Mouse (Mus musculus) CH12.LX (cell line): ENCODE measurements around the gene Shank3. TPM values are rescaled to one million over a fixed set of nuclear protein-coding genes. Genes with fewer than 3 reads are reported as not detected.

Source experiments
- DNase-seq: peaks from one replicate; pipeline ENCODE4 v3.0.0-alpha.2; 2013; ENCODE audit errors: extremely low read depth
- H3K27ac ChIP-seq: 2 replicates; pipeline ENCODE4 v1.5.1; 2012; ENCODE audit warnings: low read depth, mild to moderate bottlenecking, control low read depth, moderate library complexity; ENCODE audit not compliant: insufficient read depth
- H3K27me3 ChIP-seq: replicated peaks from 2 replicates; pipeline ENCODE3; 2012; ENCODE audit warnings: inconsistent platforms
- H3K36me3 ChIP-seq, 2 experiments: replicated peaks in 1 of 2; 2 replicates each; pipeline versions ENCODE3 to v1.6.1; 2012; ENCODE audit warnings: inconsistent platforms in 1 of 2, low read length in 1 of 2, mild to moderate bottlenecking in 1 of 2, mixed read lengths in 1 of 2, moderate library complexity in 1 of 2; ENCODE audit not compliant: control insufficient read depth in 1 of 2, insufficient read depth in 1 of 2
- H3K4me1 ChIP-seq, 2 experiments: 2 replicates each; pipeline ENCODE4 v1.6.1; 2012; ENCODE audit warnings: inconsistent platforms in 1 of 2, moderate library complexity in 1 of 2; ENCODE audit not compliant: insufficient read depth in 2 of 2, control insufficient read depth in 1 of 2
- H3K4me2 ChIP-seq: 2 replicates; pipeline ENCODE4 v1.6.1; 2012; ENCODE audit warnings: low read depth, mild to moderate bottlenecking, control low read depth; ENCODE audit not compliant: poor library complexity, insufficient read depth, severe bottlenecking
- H3K4me3 ChIP-seq, 3 experiments: fragments of 150-350 bp in 1 of 3; sonication (generic) in 1 of 3; replicated peaks in 1 of 3; 2 replicates each; pipeline versions ENCODE3 to v1.5.1; 2011 to 2012; ENCODE audit warnings: low read depth in 2 of 3, low read length in 2 of 3, mild to moderate bottlenecking in 2 of 3, moderate library complexity in 2 of 3, control low read depth in 1 of 3, improper control_type of control experiment in 1 of 3, inconsistent platforms in 1 of 3, mixed read lengths in 1 of 3; ENCODE audit not compliant: poor library complexity in 1 of 3
- H3K79me2 ChIP-seq: replicated peaks from 2 replicates; pipeline ENCODE4 v1.6.1; 2012; ENCODE audit warnings: mild to moderate bottlenecking, moderate library complexity; ENCODE audit not compliant: control insufficient read depth, poor library complexity, insufficient read depth, severe bottlenecking; ENCODE audit errors: extremely low read depth
- H3K9ac ChIP-seq: 2 replicates; pipeline ENCODE4 v1.6.1; 2012; ENCODE audit warnings: low read depth, mild to moderate bottlenecking, control low read depth, moderate library complexity; ENCODE audit not compliant: insufficient read depth
- H3K9me3 ChIP-seq: replicated peaks from 2 replicates; pipeline ENCODE3; 2012; ENCODE audit warnings: low read length, inconsistent platforms, mixed read lengths
- CHD2 ChIP-seq: IDR thresholded peaks from 2 replicates; pipeline ENCODE4 v1.6.1; 2011; ENCODE audit warnings: low read length, improper control_type of control experiment
- E2F4 ChIP-seq: IDR thresholded peaks from 2 replicates; pipeline ENCODE4 v1.6.1; 2011; ENCODE audit warnings: low read depth, low read length, improper control_type of control experiment; ENCODE audit not compliant: insufficient replicate concordance
- ELF1 ChIP-seq: IDR thresholded peaks from 2 replicates; pipeline ENCODE4 v1.6.1; 2014; ENCODE audit warnings: low read depth, mild to moderate bottlenecking, inconsistent platforms, low read length, improper control_type of control experiment
- EP300 ChIP-seq: IDR thresholded peaks from 2 replicates; pipeline ENCODE4 v1.6.1; 2011; ENCODE audit warnings: low read length, improper control_type of control experiment
- ETS1 ChIP-seq: conservative IDR thresholded peaks from 2 replicates; pipeline ENCODE4 v1.6.1; 2012; ENCODE audit warnings: low read depth, mild to moderate bottlenecking, inconsistent platforms, low read length, improper control_type of control experiment, moderate library complexity
- GABPA ChIP-seq: IDR thresholded peaks from 2 replicates; pipeline ENCODE4 v1.6.1; 2012; ENCODE audit warnings: low read depth, low read length, improper control_type of control experiment, inconsistent platforms; ENCODE audit not compliant: insufficient replicate concordance
- HCFC1 ChIP-seq: IDR thresholded peaks from 2 replicates; pipeline ENCODE4 v1.6.1; 2012; ENCODE audit warnings: low read depth, mild to moderate bottlenecking, inconsistent platforms, low read length, improper control_type of control experiment
- IRF4 ChIP-seq: IDR thresholded peaks from 2 replicates; pipeline ENCODE4 v1.6.1; 2014; ENCODE audit warnings: low read depth, mild to moderate bottlenecking, inconsistent platforms, low read length, improper control_type of control experiment
- JUND ChIP-seq: conservative IDR thresholded peaks from 2 replicates; pipeline ENCODE4 v1.6.1; 2011; ENCODE audit warnings: low read depth, low read length, improper control_type of control experiment
- MAFK ChIP-seq: IDR thresholded peaks from 2 replicates; pipeline ENCODE4 v1.6.1; 2011; ENCODE audit warnings: low read length, improper control_type of control experiment; ENCODE audit not compliant: insufficient replicate concordance
- MAX ChIP-seq: IDR thresholded peaks from 2 replicates; pipeline ENCODE4 v1.6.1; 2011; ENCODE audit warnings: low read length, improper control_type of control experiment
- MAZ ChIP-seq: IDR thresholded peaks from 2 replicates; pipeline ENCODE4 v1.6.1; 2012; ENCODE audit warnings: low read depth, mild to moderate bottlenecking, inconsistent platforms, low read length, improper control_type of control experiment, moderate library complexity
- MEF2A ChIP-seq: IDR thresholded peaks from 2 replicates; pipeline ENCODE4 v1.6.1; 2014; ENCODE audit warnings: low read depth, mild to moderate bottlenecking, inconsistent platforms, low read length, improper control_type of control experiment, borderline replicate concordance
- MXI1 ChIP-seq: IDR thresholded peaks from 2 replicates; pipeline ENCODE4 v1.6.1; 2011; ENCODE audit warnings: mild to moderate bottlenecking, low read depth, low read length, improper control_type of control experiment
- MYC ChIP-seq: IDR thresholded peaks from 2 replicates; pipeline ENCODE4 v1.6.1; 2011; ENCODE audit warnings: low read depth, mild to moderate bottlenecking, improper control_type of control experiment, low read length
- NELFE ChIP-seq: IDR thresholded peaks from 2 replicates; pipeline ENCODE4 v1.6.1; 2011; ENCODE audit warnings: low read depth, low read length, improper control_type of control experiment
- NRF1 ChIP-seq: IDR thresholded peaks from 2 replicates; pipeline ENCODE4 v1.6.1; 2014; ENCODE audit warnings: low read depth, mild to moderate bottlenecking, inconsistent platforms, low read length, improper control_type of control experiment, moderate library complexity
- POLR2A ChIP-seq: IDR thresholded peaks from 2 replicates; pipeline ENCODE4 v1.6.1; 2011; ENCODE audit warnings: low read depth, mild to moderate bottlenecking, improper control_type of control experiment, low read length
- RCOR1 ChIP-seq: conservative IDR thresholded peaks from 2 replicates; pipeline ENCODE4 v1.6.1; 2012; ENCODE audit warnings: low read depth, mild to moderate bottlenecking, inconsistent platforms, low read length, improper control_type of control experiment
- UBTF ChIP-seq: IDR thresholded peaks from 2 replicates; pipeline ENCODE4 v1.6.1; 2012; ENCODE audit warnings: low read depth, mild to moderate bottlenecking, inconsistent platforms, low read length, improper control_type of control experiment, moderate library complexity
- USF1 ChIP-seq: IDR thresholded peaks from 2 replicates; pipeline ENCODE4 v1.6.1; 2014; ENCODE audit warnings: low read depth, mild to moderate bottlenecking, inconsistent platforms, low read length, improper control_type of control experiment
- USF2 ChIP-seq: conservative IDR thresholded peaks from 2 replicates; pipeline ENCODE4 v1.6.1; 2011; ENCODE audit warnings: low read depth, low read length, improper control_type of control experiment
- ZC3H11A ChIP-seq: IDR thresholded peaks from 2 replicates; pipeline ENCODE4 v1.6.1; 2012; ENCODE audit warnings: low read depth, mild to moderate bottlenecking, inconsistent platforms, low read length, improper control_type of control experiment
- ZKSCAN1 ChIP-seq: IDR thresholded peaks from 2 replicates; pipeline ENCODE4 v1.6.1; 2012; ENCODE audit warnings: low read depth, inconsistent platforms, low read length, improper control_type of control experiment, borderline replicate concordance
- dilution Hi-C: fragments of 300-500 bp; cut with MboI; formaldehyde crosslinking; loops from 2 replicates; pipeline ENCODE4 v1.14.3; 2020; ENCODE audit warnings: low sequenced_read_pairs; ENCODE audit not compliant: extremely low pct_unique_long_range_greater_than_20kb, extremely low pct_ligation_motif_present
- in situ Hi-C: fragments of 300-500 bp; cut with MboI; formaldehyde crosslinking; loops from 3 replicates; pipeline ENCODE4 v1.14.3; 2019; ENCODE audit warnings: low sequenced_read_pairs, low pct_ligation_motif_present, low pct_unique_long_range_greater_than_20kb, mixed read lengths
- polyA plus RNA-seq: library from polyadenylated mRNA; unstranded; fragments of >175 nt; gene quantifications from 2 replicates; pipeline ENCODE4 v1.2.1, GENCODE M21; 2012; ENCODE audit warnings: low read depth; ENCODE audit not compliant: insufficient read length
- total RNA-seq, 2 experiments: library from RNA; depleted of rRNA; stranded (reverse); fragments of 300-350 nt in 1 of 2; fragments of >200 nt in 1 of 2; gene quantifications; 2 replicates each; pipeline ENCODE4 v1.2.3; 2012 to 2014

The Shank3 gene
- total and polyA plus RNA-seq, 3 experiments: not detected

DNA sequence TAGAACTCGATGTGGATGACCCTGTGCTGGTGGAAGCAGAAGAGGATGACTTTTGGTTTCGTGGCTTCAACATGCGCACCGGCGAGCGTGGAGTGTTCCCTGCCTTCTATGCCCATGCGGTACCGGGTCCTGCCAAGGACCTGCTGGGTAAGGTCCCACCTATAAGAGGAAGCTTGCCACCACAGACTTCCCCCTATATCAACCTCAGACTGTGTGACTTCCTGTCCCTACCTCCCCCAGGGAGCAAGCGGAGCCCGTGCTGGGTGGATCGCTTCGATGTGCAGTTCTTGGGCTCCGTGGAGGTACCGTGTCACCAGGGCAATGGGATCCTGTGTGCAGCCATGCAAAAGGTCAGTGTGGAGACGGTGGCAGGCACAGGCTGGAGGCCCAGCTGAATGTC lies 40.5 kb upstream of the Shank3 start:
- H3K4me2 ChIP-seq: no peak overlapping the region
- peaks cover 3 to 5% of the 10 kb centered on the region in 2 experiments for H3K4me1 ChIP-seq
- peaks cover 71% of the 10 kb centered on the region for H3K27me3 ChIP-seq
- dilution Hi-C loops: no loop called here
- H3K36me3 ChIP-seq: no peaks in the 10 kb centered on the region
- H3K27ac ChIP-seq: no peak overlapping the region
- TF ChIP-seq ELF1: no peak
- no peak for TF ChIP-seq NELFE
- TF ChIP-seq JUND: no peak
- TF ChIP-seq E2F4: no peak
- no peak for TF ChIP-seq UBTF
- no peak for TF ChIP-seq HCFC1
- no peak for TF ChIP-seq POLR2A
- TF ChIP-seq ZKSCAN1: no peak
- no peak for TF ChIP-seq MAFK
- TF ChIP-seq, all 38 proteins: peak for 0
- in situ Hi-C loops: no loop called here
- H3K4me3 ChIP-seq: no peak overlapping the region
- no peak for DNase-seq
- H3K79me2 ChIP-seq: no peaks in the 10 kb centered on the region
- no peak overlapping the region for H3K9ac ChIP-seq
- H3K9me3 ChIP-seq: peaks cover 2% of the 10 kb centered on the region

DNA sequence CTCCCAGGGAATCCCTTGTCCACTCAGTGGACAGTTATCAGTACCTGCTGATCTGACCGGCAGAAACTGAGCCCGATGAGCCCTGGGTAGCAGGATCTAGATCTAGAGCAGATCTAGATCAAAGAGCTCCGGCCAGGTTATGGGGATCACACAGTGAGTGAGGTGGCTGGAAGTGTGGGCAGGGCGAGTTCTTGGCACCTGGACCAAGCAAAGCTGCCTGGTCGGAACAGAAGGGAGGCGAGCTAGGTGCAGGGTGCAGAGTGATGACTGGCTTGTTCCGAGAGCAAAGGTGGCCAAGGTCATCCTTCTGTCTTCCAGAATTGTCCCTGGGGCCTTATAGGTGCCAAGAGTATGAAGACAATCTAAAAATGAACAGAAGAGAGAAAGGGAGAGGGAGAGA lies 39.6 kb upstream of the Shank3 start:
- H3K4me2 ChIP-seq: no peak overlapping the region
- dilution Hi-C loops (no loop called here), in situ Hi-C loops (no loop called here)
- TF ChIP-seq ZC3H11A (no peak), GABPA (no peak), IRF4 (no peak), NRF1 (no peak), MAFK (no peak), MAZ (no peak), MYC (no peak), USF2 (no peak), RCOR1 (no peak), EP300 (no peak), ETS1 (no peak), MEF2A (no peak), ELF1 (no peak), USF1 (no peak), MAX (no peak), CHD2 (no peak), POLR2A (no peak), UBTF (no peak), MXI1 (no peak)
- no peak overlapping the region for H3K27ac ChIP-seq
- no peak for DNase-seq
- H3K4me3 ChIP-seq: no peak overlapping the region
- no peaks in the 10 kb centered on the region for H3K79me2 ChIP-seq
- no peak overlapping the region for H3K9ac ChIP-seq
- no peaks in the 10 kb centered on the region for H3K9me3 ChIP-seq
- peaks cover 76% of the 10 kb centered on the region for H3K27me3 ChIP-seq
- no peaks in the 10 kb centered on the region for H3K36me3 ChIP-seq
- H3K4me1 ChIP-seq: peaks cover 3 to 5% of the 10 kb centered on the region in 2 experiments
